Mouse (Mus musculus): Measurements from ENCODE around the gene Klrg2. TPM values are rescaled to one million over a fixed set of nuclear protein-coding genes. Genes with fewer than 3 reads are reported as not detected.

Klrg2 gene
- polyA plus RNA-seq, 1 experiment: 5.5 TPM

DNA sequence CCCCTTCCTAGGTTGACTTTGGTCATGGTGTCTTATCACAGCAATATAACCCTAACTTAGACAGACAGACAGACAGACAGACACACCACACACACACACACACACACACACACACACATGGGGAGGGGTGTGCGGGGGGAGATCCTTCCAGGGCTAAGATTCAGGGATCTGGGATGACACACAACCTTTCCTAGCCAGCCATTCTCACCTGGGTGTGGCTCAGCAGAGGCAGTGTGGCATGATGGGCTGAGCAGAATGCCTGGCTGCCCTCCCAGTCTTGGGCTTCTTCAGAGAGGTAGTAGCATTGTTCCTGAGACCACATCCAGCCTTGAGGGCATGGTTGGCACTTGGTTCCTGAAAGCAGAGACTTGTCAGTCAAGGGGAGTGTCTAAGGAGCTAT, 7.5 kb downstream of the Klrg2 start:
- peak; percentile 16 for DNase-seq (ENCODE audit: low spot score)

- no peak for DNase-seq (ENCODE audit: low spot score)
These were observed 9.6 kb downstream of the Klrg2 start for GRCm38 (mm10) chr6:38627486-38627885.

GRCm38 (mm10) chr6:38627081-38627480, 10.0 kb downstream of the Klrg2 start:
- no peak for DNase-seq (ENCODE audit: low spot score)

- peak; percentile 17 for DNase-seq (ENCODE audit: low spot score)
These were observed 11.0 kb downstream of the Klrg2 start for GRCm38 (mm10) chr6:38626086-38626485.

DNA sequence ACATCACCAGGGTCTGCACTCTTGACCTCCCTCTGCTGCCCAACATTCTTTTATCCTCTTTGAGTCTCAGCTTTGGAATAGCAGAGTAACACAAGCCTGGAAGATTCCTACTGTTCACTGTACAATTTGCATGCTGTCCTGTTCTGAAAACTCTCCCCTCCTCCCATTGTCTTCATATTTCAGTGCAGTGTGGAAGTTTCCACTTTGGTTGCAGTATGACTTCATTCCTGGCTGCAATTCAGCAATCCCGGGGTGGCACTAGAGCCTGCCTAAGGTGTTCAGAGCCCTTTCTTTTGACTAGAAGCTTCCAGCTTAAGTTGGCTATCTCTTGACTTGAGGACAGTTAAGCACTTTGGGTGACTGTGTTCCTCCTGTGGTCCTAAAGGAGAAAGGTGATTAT, 12.6 kb downstream of the Klrg2 start:
- DNase-seq (ENCODE audit: low spot score): no peak

DNA sequence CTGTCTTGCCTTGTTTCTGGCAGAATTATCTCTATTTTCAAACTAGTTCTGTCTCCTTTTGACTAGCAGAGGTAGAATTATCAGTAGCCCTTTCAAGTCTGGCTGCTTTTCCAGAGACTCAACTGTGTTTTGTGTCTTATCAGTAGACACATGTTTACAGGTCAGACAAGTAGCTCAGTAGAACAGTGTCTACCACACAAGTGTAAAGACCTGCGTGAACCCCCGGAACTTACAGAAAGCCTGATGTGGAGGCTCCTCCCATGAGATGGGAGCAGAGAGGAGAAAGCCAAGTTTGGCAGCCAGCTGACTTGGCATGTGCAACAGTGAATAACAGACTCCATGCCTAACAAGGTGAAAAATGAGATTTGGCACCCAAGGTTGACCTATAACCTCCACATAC, 13.6 kb downstream of the Klrg2 start:
- no peak for DNase-seq (ENCODE audit: low spot score)

DNA sequence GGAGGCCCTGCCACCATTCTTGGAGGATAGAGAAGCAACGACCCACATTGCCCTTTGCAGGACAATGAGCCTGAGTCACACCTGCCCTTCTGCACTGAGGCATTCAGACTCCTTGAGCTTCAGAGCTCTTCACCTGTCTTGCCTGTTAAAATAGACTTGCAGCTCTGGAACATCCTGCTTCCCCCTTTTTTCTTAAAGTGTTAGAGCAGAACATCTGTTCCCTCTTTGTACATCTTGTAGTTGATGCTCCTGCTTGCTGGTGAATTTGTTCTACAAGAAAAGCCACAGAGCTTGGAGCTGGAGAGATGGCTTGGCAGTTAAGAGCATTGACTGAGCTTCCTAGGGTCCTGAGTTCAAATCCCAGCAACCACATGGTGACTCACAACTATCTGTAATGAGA, 14.6 kb downstream of the Klrg2 start:
- no peak for DNase-seq (ENCODE audit: low spot score)

DNA sequence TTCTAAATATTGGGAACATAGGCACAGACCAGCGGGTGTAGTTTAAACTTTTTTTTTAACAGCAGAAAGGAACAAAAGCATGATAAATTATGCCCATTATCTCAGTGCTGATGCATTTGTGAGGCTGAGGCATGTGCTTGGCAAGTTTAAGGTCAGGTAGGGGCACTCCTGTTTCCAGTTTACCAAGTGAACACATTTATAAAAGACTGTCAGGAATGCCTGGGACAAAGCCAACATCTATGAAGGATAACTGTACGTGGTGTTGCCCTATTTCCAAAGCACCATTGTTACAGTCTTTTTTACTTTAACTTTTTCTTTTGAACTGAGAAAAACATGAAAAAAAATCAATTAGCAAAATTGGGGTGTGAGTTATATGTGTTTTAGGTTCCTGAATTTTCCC, 27.1 kb downstream of the Klrg2 start:
- no peak for DNase-seq (ENCODE audit: low spot score)

DNA sequence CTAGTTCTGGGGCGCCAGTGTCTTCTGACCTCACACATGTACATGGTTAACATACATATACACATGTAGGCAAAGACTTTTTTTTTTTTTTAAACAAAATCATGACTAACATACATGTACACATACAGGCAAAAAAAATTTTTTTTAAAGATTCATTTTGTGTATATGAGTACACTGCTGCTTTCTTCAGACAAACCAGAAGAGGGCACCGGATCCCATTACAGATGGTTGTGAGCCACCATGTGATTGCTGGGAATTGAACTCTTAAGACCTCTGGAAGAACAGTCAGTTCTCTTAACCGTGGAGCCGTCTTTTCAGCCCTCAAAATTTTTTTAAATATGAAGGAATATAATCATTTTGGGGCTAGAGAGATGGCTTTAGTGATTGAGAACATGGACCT, 39.6 kb downstream of the Klrg2 start:
- no peak for DNase-seq (ENCODE audit: low spot score)

GRCm38 (mm10) chr6:38581711-38582110, 55.3 kb downstream of the Klrg2 start:
- DNase-seq (ENCODE audit: low spot score): no peak

GRCm38 (mm10) chr6:38580112-38580857, 56.8 kb downstream of the Klrg2 start:
- DNase-seq (ENCODE audit: low spot score): no peak

GRCm38 (mm10) chr6:38576096-38576495, 60.9 kb downstream of the Klrg2 start:
- no peak for DNase-seq (ENCODE audit: low spot score)

Other genes with a start within 250 kb of the Klrg2 start
- gene Ubn2, start 203.3 kb downstream of the Klrg2 start, polyA plus RNA-seq (2012; rRNA removed): 15.2 and 15.5 TPM in 2 replicates
- gene Fmc1, start 103.7 kb downstream of the Klrg2 start, polyA plus RNA-seq (2012; rRNA removed): 103 and 104 TPM in 2 replicates
- gene Luc7l2, start 85.9 kb downstream of the Klrg2 start, polyA plus RNA-seq (2012; rRNA removed): 160 and 174 TPM in 2 replicates
- gene Clec2l, start 25.8 kb upstream of the Klrg2 start, polyA plus RNA-seq (2012; rRNA removed): 0.46 and 0.47 TPM in 2 replicates
- 5.1 and 5.2 TPM in 2 replicates for gene Tbxas1, start 238.2 kb upstream of the Klrg2 start, polyA plus RNA-seq (2012; rRNA removed)
- gene Hipk2, start 238.9 kb upstream of the Klrg2 start, polyA plus RNA-seq (2012; rRNA removed): 4.5 and 8.6 TPM in 2 replicates